Mouse (Mus musculus): ENCODE measurements around the gene Slfn14. TPM values are rescaled to one million over a fixed set of nuclear protein-coding genes. Genes with fewer than 3 reads are reported as not detected.

Slfn14 gene
- polyA plus RNA-seq, 1 experiment from 2014 or later = 1.7 TPM

- H3K9me3 ChIP-seq (replicated peaks; ENCODE audit: control insufficient read depth, low read length) = no peaks in the 10 kb centered on the region
- peaks cover 13% of the 10 kb centered on the region for H3K4me1 ChIP-seq (ENCODE audit: control insufficient read depth, insufficient read depth, low read length)
- H3K27ac ChIP-seq (ENCODE audit: low read length) = peak within 1 kb of the TSS; percentile 94
- H3K27me3 ChIP-seq (ENCODE audit: control insufficient read depth, insufficient read depth, low read length) = no peaks in the 10 kb centered on the region
- peak; percentile 83 for ATAC-seq (ENCODE audit: insufficient read depth, low FRiP score)
- H3K9ac ChIP-seq (ENCODE audit: low read length) = peak within 1 kb of the TSS; percentile 94
- H3K4me3 ChIP-seq (replicated peaks; ENCODE audit: low read length) = peak within 1 kb of the TSS; percentile 74
- WGBS = under 1% methylated on average over 51 of the region's 51 CpGs
- H3K4me2 ChIP-seq (ENCODE audit: low read depth, low read length) = peak within 1 kb of the TSS; percentile 80
- no peaks in the 10 kb centered on the region for H3K36me3 ChIP-seq (ENCODE audit: control insufficient read depth, insufficient read depth, low read length)
Observed at GRCm38 (mm10) chr11:83302526-83303251, 16.2 kb upstream of the Slfn14 start, which contains the start of gene Pex12. Gene Pex12, minus strand, starts transcription at chr11:83302586.

GRCm38 (mm10) chr11:83302124-83302523 lies 15.6 kb upstream of the Slfn14 start:
- no peaks in the 10 kb centered on the region for H3K9me3 ChIP-seq (replicated peaks; ENCODE audit: control insufficient read depth, low read length)

GRCm38 (mm10) chr11:83301431-83301831 lies 14.9 kb upstream of the Slfn14 start:
- Histone ChIP-seq H3K4me2 (ENCODE audit: low read depth, low read length) (no peak overlapping the region), H3K27ac (ENCODE audit: low read length) (no peak overlapping the region), H3K36me3 (ENCODE audit: control insufficient read depth, insufficient read depth, low read length) (peaks cover 2% of the 10 kb centered on the region; the same call in 1 of the 2 replicates), H3K4me1 (ENCODE audit: control insufficient read depth, insufficient read depth, low read length) (peaks cover 20% of the 10 kb centered on the region), H3K27me3 (ENCODE audit: control insufficient read depth, insufficient read depth, low read length) (no peaks in the 10 kb centered on the region), H3K9ac (ENCODE audit: low read length) (no peak overlapping the region), H3K9me3 (replicated peaks; ENCODE audit: control insufficient read depth, low read length) (no peaks in the 10 kb centered on the region), H3K4me3 (replicated peaks; ENCODE audit: low read length) (no peak overlapping the region)
- ATAC-seq (ENCODE audit: insufficient read depth, low FRiP score) = no peak
- WGBS = 69% methylated on average over 2 of the region's 2 CpGs

More at GRCm38 (mm10) chr11:83302124-83302523, 15.6 kb upstream of the Slfn14 start:
- Histone ChIP-seq H3K27me3 (ENCODE audit: control insufficient read depth, insufficient read depth, low read length) (no peaks in the 10 kb centered on the region), H3K36me3 (ENCODE audit: control insufficient read depth, insufficient read depth, low read length) (no peaks in the 10 kb centered on the region), H3K4me1 (ENCODE audit: control insufficient read depth, insufficient read depth, low read length) (peaks cover 18% of the 10 kb centered on the region), H3K4me3 (replicated peaks; ENCODE audit: low read length) (peak overlapping the region; percentile 74), H3K9ac (ENCODE audit: low read length) (peak overlapping the region; percentile 94), H3K27ac (ENCODE audit: low read length) (peak overlapping the region; percentile 94), H3K4me2 (ENCODE audit: low read depth, low read length) (peak overlapping the region; percentile 65)
- no peak for ATAC-seq (ENCODE audit: insufficient read depth, low FRiP score)
- 6% methylated on average over 10 of the region's 10 CpGs for WGBS

GRCm38 (mm10) chr11:83299724-83300123 lies 13.2 kb upstream of the Slfn14 start:
- H3K4me1 ChIP-seq (ENCODE audit: control insufficient read depth, insufficient read depth, low read length) = peaks cover 20% of the 10 kb centered on the region
- no peak overlapping the region for H3K4me3 ChIP-seq (replicated peaks; ENCODE audit: low read length)
- peaks cover 5% of the 10 kb centered on the region; the same call in 1 of the 2 replicates for H3K36me3 ChIP-seq (ENCODE audit: control insufficient read depth, insufficient read depth, low read length)
- H3K9me3 ChIP-seq (replicated peaks; ENCODE audit: control insufficient read depth, low read length) = no peaks in the 10 kb centered on the region
- H3K4me2 ChIP-seq (ENCODE audit: low read depth, low read length) = no peak overlapping the region
- WGBS = 87% methylated on average over 9 of the region's 9 CpGs
- no peak overlapping the region for H3K9ac ChIP-seq (ENCODE audit: low read length)
- no peaks in the 10 kb centered on the region for H3K27me3 ChIP-seq (ENCODE audit: control insufficient read depth, insufficient read depth, low read length)
- ATAC-seq (ENCODE audit: insufficient read depth, low FRiP score) = no peak
- H3K27ac ChIP-seq (ENCODE audit: low read length) = no peak overlapping the region

- WGBS = 2% methylated on average over 56 of the region's 56 CpGs
- peaks cover 5% of the 10 kb centered on the region; the same call in 1 of the 2 replicates for H3K36me3 ChIP-seq (ENCODE audit: control insufficient read depth, insufficient read depth, low read length)
- H3K9me3 ChIP-seq (replicated peaks; ENCODE audit: control insufficient read depth, low read length) = no peaks in the 10 kb centered on the region
- peak within 1 kb of the TSS; percentile 88 for H3K4me3 ChIP-seq (replicated peaks; ENCODE audit: low read length)
- peak within 1 kb of the TSS; percentile 97 for H3K27ac ChIP-seq (ENCODE audit: low read length)
- peaks cover 17% of the 10 kb centered on the region for H3K4me1 ChIP-seq (ENCODE audit: control insufficient read depth, insufficient read depth, low read length)
- peak within 1 kb of the TSS; percentile 96 for H3K4me2 ChIP-seq (ENCODE audit: low read depth, low read length)
- H3K27me3 ChIP-seq (ENCODE audit: control insufficient read depth, insufficient read depth, low read length) = no peaks in the 10 kb centered on the region
- peak within 1 kb of the TSS; percentile 94 for H3K9ac ChIP-seq (ENCODE audit: low read length)
- ATAC-seq (ENCODE audit: insufficient read depth, low FRiP score) = peak; percentile 95
Observed at GRCm38 (mm10) chr11:83298225-83299195, 12.0 kb upstream of the Slfn14 start, which contains the start of gene Ap2b1. Gene Ap2b1, plus strand, starts transcription at chr11:83299024.

GRCm38 (mm10) chr11:83297816-83298215 lies 11.3 kb upstream of the Slfn14 start:
- Histone ChIP-seq H3K9ac (ENCODE audit: low read length) (peak overlapping the region; percentile 94), H3K27ac (ENCODE audit: low read length) (peak overlapping the region; percentile 97), H3K4me2 (ENCODE audit: low read depth, low read length) (peak overlapping the region; percentile 96), H3K4me1 (ENCODE audit: control insufficient read depth, insufficient read depth, low read length) (peaks cover 21% of the 10 kb centered on the region), H3K27me3 (ENCODE audit: control insufficient read depth, insufficient read depth, low read length) (no peaks in the 10 kb centered on the region), H3K4me3 (replicated peaks; ENCODE audit: low read length) (peak overlapping the region; percentile 88), H3K9me3 (replicated peaks; ENCODE audit: control insufficient read depth, low read length) (no peaks in the 10 kb centered on the region), H3K36me3 (ENCODE audit: control insufficient read depth, insufficient read depth, low read length) (peaks cover 5% of the 10 kb centered on the region; the same call in 1 of the 2 replicates)
- no peak for ATAC-seq (ENCODE audit: insufficient read depth, low FRiP score)
- WGBS = 68% methylated on average over 6 of the region's 6 CpGs

- peaks cover 5% of the 10 kb centered on the region; the same call in 1 of the 2 replicates for H3K36me3 ChIP-seq (ENCODE audit: control insufficient read depth, insufficient read depth, low read length)
- peaks cover 27% of the 10 kb centered on the region for H3K4me1 ChIP-seq (ENCODE audit: control insufficient read depth, insufficient read depth, low read length)
- H3K27ac ChIP-seq (ENCODE audit: low read length) = no peak overlapping the region
- H3K9ac ChIP-seq (ENCODE audit: low read length) = no peak overlapping the region
- no peaks in the 10 kb centered on the region for H3K9me3 ChIP-seq (replicated peaks; ENCODE audit: control insufficient read depth, low read length)
- H3K4me2 ChIP-seq (ENCODE audit: low read depth, low read length) = no peak overlapping the region
- no peak overlapping the region for H3K4me3 ChIP-seq (replicated peaks; ENCODE audit: low read length)
- no peaks in the 10 kb centered on the region for H3K27me3 ChIP-seq (ENCODE audit: control insufficient read depth, insufficient read depth, low read length)
- WGBS = 87% methylated on average over 2 of the region's 2 CpGs
- no peak for ATAC-seq (ENCODE audit: insufficient read depth, low FRiP score)
Observed at GRCm38 (mm10) chr11:83294133-83294532, 7.6 kb upstream of the Slfn14 start.

- 84% methylated on average over 1 of the region's 1 CpGs for WGBS
- no peaks in the 10 kb centered on the region for H3K27me3 ChIP-seq (ENCODE audit: control insufficient read depth, insufficient read depth, low read length)
- peaks cover 25% of the 10 kb centered on the region for H3K4me1 ChIP-seq (ENCODE audit: control insufficient read depth, insufficient read depth, low read length)
- peak overlapping the region; percentile 82 for H3K4me2 ChIP-seq (ENCODE audit: low read depth, low read length)
- H3K27ac ChIP-seq (ENCODE audit: low read length) = no peak overlapping the region
- ATAC-seq (ENCODE audit: insufficient read depth, low FRiP score) = no peak
- peaks cover 5% of the 10 kb centered on the region; the same call in 1 of the 2 replicates for H3K36me3 ChIP-seq (ENCODE audit: control insufficient read depth, insufficient read depth, low read length)
- peak overlapping the region; percentile 46; the same call in 1 of the 2 replicates for H3K9ac ChIP-seq (ENCODE audit: low read length)
- H3K9me3 ChIP-seq (replicated peaks; ENCODE audit: control insufficient read depth, low read length) = no peaks in the 10 kb centered on the region
- peak overlapping the region; percentile 63 for H3K4me3 ChIP-seq (replicated peaks; ENCODE audit: low read length)
Observed at GRCm38 (mm10) chr11:83293182-83293581, 6.7 kb upstream of the Slfn14 start.
